In genomic region chr12:101777613-101778325, GRCm38 (mm10) we compare ENCODE assay signal across 11 mouse cellular contexts. TPM values are rescaled to one million over a fixed set of nuclear protein-coding genes. Genes with fewer than 3 reads are reported as not detected.
DNase-seq lines count a peak whose midpoint lies in the region; ATAC-seq and TF ChIP-seq lines count a peak whose summit lies in the region.
"Had no signal": no experiment of that assay in that cellular context is flagged by ENCODE, and none has a peak within 500 bp of the region (broad histone marks: within the 10 kb centered on the region; RNA-seq: fewer than 3 reads in every experiment).

No protein-coding gene starts in this region.

- no peak for TF ChIP-seq CTCF in heart, postnatal 0 days (IDR thresholded peaks at IDR 0.05; ENCODE audit: low read depth)

- H3K36me3 ChIP-seq in heart, postnatal 0 days (replicated peaks; ENCODE audit: control insufficient read depth, insufficient read depth, low read length), result no peaks in the 10 kb centered on the region
- H3K36me3 ChIP-seq: G1E had no signal

- H3K9me3 ChIP-seq in heart, postnatal 0 days (replicated peaks; ENCODE audit: control insufficient read depth, low read length), result no peaks in the 10 kb centered on the region
- H3K9me3 ChIP-seq: G1E had no signal

- 27% methylated on average over 9 of the region's 9 CpGs for WGBS in heart, postnatal 0 days

- peak; percentile 63 for ATAC-seq in heart, postnatal 0 days (ENCODE audit: insufficient read depth, low read depth)
- ATAC-seq: intestine, postnatal 0 days had no signal

- peak; percentile 26 to 35 for DNase-seq in cerebellum, postnatal 10 days
- no peak for DNase-seq in cerebellum, adult 11 months
- peak; percentile 55 for DNase-seq in testis, postnatal 10 days (ENCODE audit: low spot score)
- no peak for DNase-seq in testis, postnatal 14 days (ENCODE audit: low spot score)
- no peak for DNase-seq in heart, postnatal 0 days (ENCODE audit: low spot score)
- DNase-seq in right cerebral cortex, postnatal 25 days, result no peak
- no peak for DNase-seq in spleen, postnatal 4 days (ENCODE audit: low spot score in 2 of 2)
- no peak for DNase-seq in adrenal gland, adult 8-10 months
- DNase-seq: cerebellum, adult 9-10 months had no signal

- H3K27me3 ChIP-seq in heart, postnatal 0 days (ENCODE audit: control insufficient read depth, insufficient read depth, low read length), result no peaks in the 10 kb centered on the region

- H3K4me2 ChIP-seq in heart, postnatal 0 days (ENCODE audit: low read depth, low read length), result no peak overlapping the region

- no peak for TF ChIP-seq EP300 in heart, postnatal 0 days (IDR thresholded peaks at IDR 0.05; ENCODE audit: low read depth)

- no peak overlapping the region for H3K4me3 ChIP-seq in heart, postnatal 0 days (ENCODE audit: low read depth, low read length)

- no peak overlapping the region for H3K9ac ChIP-seq in heart, postnatal 0 days (replicated peaks; ENCODE audit: low read depth, low read length)

- H3K4me1 ChIP-seq in heart, postnatal 0 days (ENCODE audit: control insufficient read depth, insufficient read depth), result peaks cover 18% of the 10 kb centered on the region

- peak overlapping the region; percentile 58 for H3K27ac ChIP-seq in heart, postnatal 0 days (ENCODE audit: low read depth)

RNA-seq across cellular contexts. Expression of gene Fbln5, which starts 41.1 kb away (rescaled TPM):
- total RNA-seq in heart, postnatal 0 days (2014; rRNA removed; ENCODE audit: low replicate concordance), result 35.9 and 38.4 TPM in 2 replicates
- 56.0 and 61.6 TPM in 2 replicates for polyA plus RNA-seq in heart, postnatal 0 days (2015; fragmentation: Nextera tagmentation; extraction: Ambion mirVana)
- total RNA-seq in adrenal gland, adult 8-10 months (2022), result 10 to 100 TPM; 37.6 to 66.7 (median 58.3) TPM
- polyA plus RNA-seq: G1E had no signal

RNA-seq across cellular contexts. Expression of gene Tc2n, which starts 59.4 kb away (rescaled TPM):
- total RNA-seq in heart, postnatal 0 days (2014; rRNA removed; ENCODE audit: low replicate concordance), result 0.89 and 0.99 TPM in 2 replicates
- 0.31 and 0.33 TPM in 2 replicates for polyA plus RNA-seq in heart, postnatal 0 days (2015; fragmentation: Nextera tagmentation; extraction: Ambion mirVana)
- total RNA-seq in adrenal gland, adult 8-10 months (2022), result 1 to 10 TPM in 3 of 4 experiments, under 1 TPM in 1; 0.80 to 1.8 (median 1.5) TPM
- polyA plus RNA-seq: G1E had no signal

Comparison
In these comparisons a context has a peak if more than half of its experiments do, and no peak if none do; other contexts are left out.
1. DNase-seq: peak in cerebellum, postnatal 10 days (2 of 2) and testis, postnatal 10 days (single experiment); none in cerebellum, adult 11 months (single experiment), testis, postnatal 14 days (single experiment), heart, postnatal 0 days (single experiment), right cerebral cortex, postnatal 25 days (single experiment), spleen, postnatal 4 days (0 of 2) and adrenal gland, adult 8-10 months (single experiment).